Mouse (Mus musculus) lung, adult 2 months (tissue): ENCODE measurements around the gene Tpd52l1.

Source experiments
- CTCF ChIP-seq: fragments of 200-500 bp; IDR thresholded peaks from 2 replicates; pipeline ENCODE4 v1.5.1; 2011; ENCODE audit warnings: mild to moderate bottlenecking, low read length, control low read depth; ENCODE audit not compliant: insufficient read depth
- POLR2A ChIP-seq: fragments of 200-500 bp; IDR thresholded peaks from 2 replicates; pipeline ENCODE4 v1.6.1; 2011; ENCODE audit warnings: low read depth, mild to moderate bottlenecking, control low read depth, low read length, borderline replicate concordance; ENCODE audit errors: extremely low read depth

- TF ChIP-seq POLR2A (no peak), CTCF (no peak)
Observed at GRCm38 (mm10) chr10:31467043-31467898, 21.5 kb upstream of the Tpd52l1 start.
